Mouse (Mus musculus) midbrain, embryonic 13.5 days (tissue): ENCODE data around the gene Pappa. TPM values are rescaled to one million over a fixed set of nuclear protein-coding genes. Genes with fewer than 3 reads are reported as not detected.
A peak's percentile ranks its signal among the peaks of the same experiment; 100 is the strongest.

Experiments used
- ATAC-seq: fragments of 200-750 bp; cut with Nextera tagmentation; 2 replicates; pipeline ENCODE4 v1.8.0; 2017; ENCODE audit warnings: mild to moderate bottlenecking, moderate TSS enrichment, moderate library complexity
- H3K27ac ChIP-seq: fragments of 300-500 bp; sonication (generic); 2 replicates; pipeline ENCODE4 v1.5.1; 2015; ENCODE audit warnings: inconsistent platforms, mild to moderate bottlenecking, moderate library complexity
- H3K27me3 ChIP-seq: fragments of 300-500 bp; sonication (generic); 2 replicates; pipeline ENCODE4 v1.6.1; 2015; ENCODE audit warnings: mild to moderate bottlenecking, inconsistent platforms
- H3K36me3 ChIP-seq: fragments of 300-500 bp; sonication (generic); 2 replicates; pipeline ENCODE4 v1.6.1; 2015; ENCODE audit warnings: mild to moderate bottlenecking, inconsistent platforms
- H3K4me1 ChIP-seq: fragments of 300-500 bp; sonication (generic); replicated peaks from 2 replicates; pipeline ENCODE4 v1.6.1; 2015; ENCODE audit warnings: inconsistent platforms
- H3K4me2 ChIP-seq: fragments of 300-500 bp; sonication (generic); replicated peaks from 2 replicates; pipeline ENCODE4 v1.6.1; 2015; ENCODE audit warnings: moderate library complexity, mild to moderate bottlenecking, inconsistent platforms
- H3K4me3 ChIP-seq: fragments of 300-500 bp; sonication (generic); replicated peaks from 2 replicates; pipeline ENCODE4 v1.5.1; 2015; ENCODE audit warnings: mild to moderate bottlenecking, inconsistent platforms
- H3K9ac ChIP-seq: fragments of 300-500 bp; sonication (generic); replicated peaks from 2 replicates; pipeline ENCODE4 v1.6.1; 2015; ENCODE audit warnings: mild to moderate bottlenecking, inconsistent platforms
- H3K9me3 ChIP-seq: fragments of 300-500 bp; sonication (generic); 2 replicates; pipeline ENCODE4 v1.6.1; 2016; ENCODE audit warnings: mild to moderate bottlenecking, inconsistent platforms
- WGBS: fragments of 180-500 bp; shearing (Covaris S2); methylation state at CpG from one replicate; pipeline ENCODE4 v1.1.7; 2015; 5-methylcytosine and 5-hydroxymethylcytosine counted together
- polyA plus RNA-seq: library from polyadenylated mRNA; unstranded; fragments of >200 nt; fragmentation: Nextera tagmentation; extraction: Ambion mirVana; gene quantifications from 2 replicates; pipeline ENCODE4 v1.2.1, GENCODE M21; 2015

The Pappa gene
- polyA plus RNA-seq, 1 experiment from 2014 or later: 0.59 TPM

DNA sequence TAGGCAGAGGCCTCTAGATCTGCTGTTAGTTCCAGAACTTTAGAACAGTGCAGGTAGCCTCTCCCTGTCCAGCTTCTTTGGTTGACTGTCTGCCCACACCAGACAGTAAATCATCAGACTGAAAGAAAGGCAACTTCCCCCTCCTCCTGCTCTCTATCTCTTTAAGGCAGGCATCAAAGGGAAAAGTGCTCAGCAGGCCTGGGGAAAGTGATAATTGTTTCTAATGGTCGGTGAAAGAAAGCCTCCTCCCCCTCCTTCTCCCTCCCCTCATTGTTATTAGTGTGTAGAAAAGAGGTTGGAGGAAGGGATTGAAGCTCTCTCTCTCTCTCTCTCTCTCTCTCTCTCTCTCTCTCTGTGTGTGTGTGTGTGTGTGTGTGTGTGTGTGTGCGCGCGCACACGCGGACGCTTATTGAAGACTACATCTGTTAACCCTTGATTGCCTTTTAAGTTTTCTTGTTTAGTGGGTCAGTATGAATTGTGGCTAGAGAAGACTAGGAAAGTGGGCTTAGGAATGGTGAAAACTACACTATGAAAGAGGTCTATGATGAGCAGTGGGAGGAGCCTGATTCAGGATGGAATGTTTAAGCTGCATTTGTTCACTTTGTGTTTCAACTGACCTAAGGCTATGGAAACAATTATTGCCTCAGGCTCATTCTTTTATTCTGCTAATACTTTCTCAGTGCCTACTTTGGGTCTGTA, 156.2 kb downstream of the Pappa start:
- H3K9ac ChIP-seq: no peak overlapping the region
- peaks cover 25% of the 10 kb centered on the region for H3K4me1 ChIP-seq
- peaks cover 17% of the 10 kb centered on the region for H3K27me3 ChIP-seq
- H3K4me2 ChIP-seq: no peak overlapping the region
- WGBS: 0% methylated on average over 7 of the region's 7 CpGs
- no peaks in the 10 kb centered on the region for H3K9me3 ChIP-seq
- ATAC-seq: peak; percentile 69
- no peaks in the 10 kb centered on the region for H3K36me3 ChIP-seq
- no peak overlapping the region for H3K27ac ChIP-seq
- no peak overlapping the region for H3K4me3 ChIP-seq

- peaks cover 10% of the 10 kb centered on the region for H3K27me3 ChIP-seq
- H3K9me3 ChIP-seq: no peaks in the 10 kb centered on the region
- H3K9ac ChIP-seq: no peak overlapping the region
- no peak overlapping the region for H3K4me2 ChIP-seq
- H3K36me3 ChIP-seq: no peaks in the 10 kb centered on the region
- no peak overlapping the region for H3K27ac ChIP-seq
- no peak overlapping the region for H3K4me3 ChIP-seq
- peaks cover 25% of the 10 kb centered on the region for H3K4me1 ChIP-seq
- no peak for ATAC-seq
Measured at GRCm38 (mm10) chr4:65280888-65281287, 156.9 kb downstream of the Pappa start.

- no peak overlapping the region for H3K4me3 ChIP-seq
- ATAC-seq: no peak
- H3K27ac ChIP-seq: no peak overlapping the region
- no peak overlapping the region for H3K9ac ChIP-seq
- H3K9me3 ChIP-seq: no peaks in the 10 kb centered on the region
- no peak overlapping the region for H3K4me2 ChIP-seq
- peaks cover 5% of the 10 kb centered on the region for H3K27me3 ChIP-seq
- H3K36me3 ChIP-seq: no peaks in the 10 kb centered on the region
- WGBS: 88% methylated on average over 2 of the region's 2 CpGs
- H3K4me1 ChIP-seq: peaks cover 19% of the 10 kb centered on the region
Measured at GRCm38 (mm10) chr4:65283611-65284010, 159.6 kb downstream of the Pappa start.

DNA sequence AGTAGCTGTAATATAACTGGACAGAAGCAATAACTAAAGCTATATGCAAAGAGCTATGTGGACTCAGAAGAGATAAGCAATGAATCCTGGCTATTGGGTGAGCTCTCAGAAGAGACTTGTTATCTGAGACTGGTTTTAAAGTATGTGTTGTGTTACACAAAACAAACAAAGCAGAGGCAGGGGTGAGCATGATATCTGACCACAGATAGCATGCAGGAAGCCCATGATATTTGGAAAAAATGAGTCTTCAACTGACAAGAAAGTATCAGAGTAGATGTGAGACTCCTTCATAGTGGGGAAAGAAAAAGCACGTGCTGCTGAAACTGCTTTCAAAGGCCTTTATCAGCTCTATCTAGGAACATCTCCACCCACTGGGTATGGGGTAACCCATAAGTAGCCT, 161.2 kb downstream of the Pappa start:
- H3K36me3 ChIP-seq: no peaks in the 10 kb centered on the region
- no peak overlapping the region for H3K9ac ChIP-seq
- H3K27me3 ChIP-seq: peaks cover 9% of the 10 kb centered on the region
- WGBS: 83% methylated on average over 1 of the region's 1 CpGs
- no peak for ATAC-seq
- H3K4me2 ChIP-seq: no peak overlapping the region
- peaks cover 4% of the 10 kb centered on the region; the same call in 1 of the 2 replicates for H3K4me1 ChIP-seq
- no peak overlapping the region for H3K4me3 ChIP-seq
- no peak overlapping the region for H3K27ac ChIP-seq
- no peaks in the 10 kb centered on the region for H3K9me3 ChIP-seq

DNA sequence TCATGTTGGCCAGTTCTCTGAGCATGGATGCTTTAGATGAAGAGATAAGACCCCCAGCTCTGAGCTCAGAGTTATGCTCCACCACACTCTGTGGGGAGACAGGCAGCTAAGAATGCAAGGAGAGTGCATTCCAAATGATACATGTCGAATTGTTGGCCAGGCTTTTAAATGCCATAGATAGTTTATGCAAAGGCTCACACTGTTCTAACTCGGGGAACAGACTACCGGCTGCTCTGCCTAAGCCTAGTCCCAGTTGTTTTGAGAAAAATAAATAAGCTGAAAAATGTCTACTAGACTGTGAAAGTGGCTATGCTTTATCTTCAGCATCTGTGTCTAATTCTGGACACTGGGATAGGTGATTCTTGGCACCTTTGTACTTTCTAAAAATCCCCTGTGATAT, 165.3 kb downstream of the Pappa start:
- H3K27ac ChIP-seq: no peak overlapping the region
- H3K9ac ChIP-seq: no peak overlapping the region
- no peaks in the 10 kb centered on the region for H3K36me3 ChIP-seq
- H3K27me3 ChIP-seq: peaks cover 35% of the 10 kb centered on the region
- H3K4me2 ChIP-seq: no peak overlapping the region
- H3K4me1 ChIP-seq: no peaks in the 10 kb centered on the region
- 57% methylated on average over 3 of the region's 3 CpGs for whole genome bisulfite sequencing
- no peak overlapping the region for H3K4me3 ChIP-seq
- no peaks in the 10 kb centered on the region for H3K9me3 ChIP-seq
- ATAC-seq: no peak

- H3K27ac ChIP-seq: no peak overlapping the region
- H3K9ac ChIP-seq: no peak overlapping the region
- peaks cover 51% of the 10 kb centered on the region for H3K27me3 ChIP-seq
- ATAC-seq: no peak
- H3K4me3 ChIP-seq: no peak overlapping the region
- no peaks in the 10 kb centered on the region for H3K36me3 ChIP-seq
- WGBS: 60% methylated on average over 1 of the region's 1 CpGs
- H3K4me1 ChIP-seq: peaks cover 28% of the 10 kb centered on the region
- H3K9me3 ChIP-seq: no peaks in the 10 kb centered on the region
- no peak overlapping the region for H3K4me2 ChIP-seq
Measured at GRCm38 (mm10) chr4:65295741-65296140, 171.8 kb downstream of the Pappa start.

DNA sequence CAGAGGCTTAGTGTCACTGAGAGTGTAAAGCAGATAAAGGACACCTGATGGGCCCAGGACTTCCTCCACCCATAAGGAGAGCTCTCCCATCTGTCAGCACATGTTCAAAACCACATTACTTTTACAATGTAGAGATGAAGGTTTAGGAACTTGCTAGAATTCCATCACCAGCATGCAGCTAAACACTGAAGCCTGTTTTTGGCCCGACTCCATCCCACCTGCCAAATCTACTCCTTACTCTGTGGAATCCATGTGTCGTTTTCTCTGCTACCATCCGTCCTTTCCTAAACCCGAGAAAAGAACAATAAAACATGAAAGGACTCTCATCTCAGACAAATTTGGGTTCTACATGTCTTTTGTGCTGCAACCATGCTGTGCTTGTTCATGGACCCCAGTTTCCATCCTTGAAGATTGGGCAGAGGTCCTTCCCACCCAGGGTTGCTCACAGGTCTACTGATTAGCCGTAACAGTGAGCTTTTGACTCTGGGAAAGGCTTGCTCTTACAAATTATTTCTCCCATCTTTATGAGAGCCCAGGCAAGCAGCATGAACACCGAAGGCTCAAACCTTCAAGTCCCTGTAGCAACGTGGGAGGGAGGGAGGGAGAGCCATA, 172.5 kb downstream of the Pappa start:
- no peak overlapping the region for H3K9ac ChIP-seq
- no peak overlapping the region for H3K4me2 ChIP-seq
- H3K36me3 ChIP-seq: no peaks in the 10 kb centered on the region
- H3K4me1 ChIP-seq: peaks cover 28% of the 10 kb centered on the region
- no peak overlapping the region for H3K27ac ChIP-seq
- no peak overlapping the region for H3K4me3 ChIP-seq
- no peaks in the 10 kb centered on the region for H3K9me3 ChIP-seq
- WGBS: 12% methylated on average over 7 of the region's 7 CpGs
- ATAC-seq: 0 out of 2 replicates have a peak, but pooled peaks have one; percentile 7
- peaks cover 50% of the 10 kb centered on the region for H3K27me3 ChIP-seq

GRCm38 (mm10) chr4:65296968-65297499, 173.1 kb downstream of the Pappa start:
- Histone ChIP-seq H3K27ac (no peak overlapping the region), H3K9me3 (no peaks in the 10 kb centered on the region), H3K9ac (no peak overlapping the region), H3K36me3 (no peaks in the 10 kb centered on the region), H3K4me2 (peak overlapping the region; percentile 19; the same call in 1 of the 2 replicates), H3K4me3 (no peak overlapping the region), H3K27me3 (peaks cover 54% of the 10 kb centered on the region), H3K4me1 (peaks cover 28% of the 10 kb centered on the region)
- peak; percentile 97 for ATAC-seq
- WGBS: 12% methylated on average over 13 of the region's 13 CpGs

DNA sequence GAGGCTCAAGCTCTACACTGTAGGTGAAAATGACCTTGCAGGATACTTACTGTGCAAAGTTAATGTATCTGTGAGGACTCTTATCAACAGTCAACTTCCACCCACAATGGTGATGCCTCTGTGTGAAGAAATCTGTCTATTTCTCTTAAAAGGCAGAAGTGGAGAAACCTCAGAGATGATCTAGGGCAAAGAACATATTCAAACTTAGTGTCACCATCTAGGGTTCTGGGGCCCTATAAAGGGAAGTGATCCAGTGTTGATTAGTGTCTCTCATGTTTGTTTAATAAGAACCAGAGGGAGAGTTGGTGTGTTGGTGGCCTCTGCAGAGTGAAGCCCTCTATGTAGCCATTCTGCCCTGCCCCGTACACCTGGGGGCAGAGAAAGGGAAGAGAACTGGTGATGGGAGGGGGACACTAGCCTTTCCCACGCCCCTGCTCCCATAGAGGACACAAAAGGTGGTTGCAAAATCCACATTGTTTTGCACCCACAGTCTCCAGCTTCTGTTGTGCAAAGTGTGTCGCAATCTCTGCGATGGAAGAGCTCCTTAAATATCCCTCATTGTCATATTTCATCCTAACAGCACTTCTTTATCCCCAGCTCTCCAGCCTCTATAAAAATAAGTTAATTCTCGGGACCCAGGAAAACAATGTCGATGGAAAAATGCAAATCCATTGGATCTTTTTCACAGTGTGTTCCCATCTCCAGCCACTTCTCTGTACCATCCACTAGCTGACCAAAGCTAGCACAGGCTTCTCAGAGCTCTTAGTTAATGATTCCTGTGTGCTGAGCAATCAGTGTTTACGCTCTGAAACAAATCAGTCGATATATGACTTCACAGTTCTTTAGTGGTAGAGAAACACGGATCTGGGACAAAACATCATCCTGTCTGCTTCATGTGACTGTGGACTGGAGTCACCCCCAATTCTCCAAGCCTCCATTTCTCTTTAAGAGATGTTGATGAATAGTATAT, 174.5 kb downstream of the Pappa start:
- peaks cover 28% of the 10 kb centered on the region for H3K4me1 ChIP-seq
- H3K4me2 ChIP-seq: no peak overlapping the region
- no peak for ATAC-seq
- H3K9me3 ChIP-seq: no peaks in the 10 kb centered on the region
- peaks cover 42% of the 10 kb centered on the region for H3K27me3 ChIP-seq
- no peak overlapping the region for H3K27ac ChIP-seq
- no peaks in the 10 kb centered on the region for H3K36me3 ChIP-seq
- H3K9ac ChIP-seq: no peak overlapping the region
- no peak overlapping the region for H3K4me3 ChIP-seq
- WGBS: 67% methylated on average over 9 of the region's 9 CpGs

GRCm38 (mm10) chr4:65299365-65299764, 175.4 kb downstream of the Pappa start:
- H3K27me3 ChIP-seq: peaks cover 34% of the 10 kb centered on the region
- H3K9me3 ChIP-seq: no peaks in the 10 kb centered on the region
- H3K4me3 ChIP-seq: no peak overlapping the region
- ATAC-seq: no peak
- H3K4me1 ChIP-seq: peaks cover 28% of the 10 kb centered on the region
- no peak overlapping the region for H3K4me2 ChIP-seq
- no peak overlapping the region for H3K9ac ChIP-seq
- no peak overlapping the region for H3K27ac ChIP-seq
- no peaks in the 10 kb centered on the region for H3K36me3 ChIP-seq
- WGBS: 56% methylated on average over 1 of the region's 1 CpGs

GRCm38 (mm10) chr4:65300431-65300830, 176.5 kb downstream of the Pappa start:
- Histone ChIP-seq H3K27me3 (peaks cover 23% of the 10 kb centered on the region), H3K4me2 (no peak overlapping the region), H3K4me3 (no peak overlapping the region), H3K36me3 (no peaks in the 10 kb centered on the region), H3K9me3 (no peaks in the 10 kb centered on the region), H3K4me1 (peaks cover 28% of the 10 kb centered on the region), H3K27ac (no peak overlapping the region), H3K9ac (no peak overlapping the region)
- 83% methylated on average over 3 of the region's 3 CpGs for WGBS
- no peak for ATAC-seq

DNA sequence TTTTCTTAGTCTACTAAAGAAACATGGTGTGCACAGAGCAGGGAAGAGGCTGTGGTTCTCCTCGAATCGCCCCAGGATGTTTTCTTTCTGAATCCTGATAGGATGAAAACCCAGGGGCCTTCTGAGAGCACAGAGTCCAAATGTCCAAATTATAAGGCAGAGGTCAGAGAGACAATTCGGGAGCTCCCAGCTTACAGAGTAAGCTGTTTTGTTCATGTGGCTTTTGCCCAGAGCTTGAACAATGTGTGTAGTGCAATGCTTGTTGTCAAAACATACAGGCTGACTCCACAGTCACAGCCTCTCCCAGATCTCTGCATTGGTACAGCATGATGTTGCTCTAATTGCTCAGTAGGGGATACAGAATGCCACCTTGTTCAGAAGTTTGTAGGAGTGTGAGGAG, 178.7 kb downstream of the Pappa start:
- no peak for ATAC-seq
- H3K4me1 ChIP-seq: 0 out of 2 replicates have a peak, but pooled peaks cover 13% of the 10 kb centered on the region
- no peaks in the 10 kb centered on the region for H3K9me3 ChIP-seq
- no peak overlapping the region for H3K27ac ChIP-seq
- no peak overlapping the region for H3K4me3 ChIP-seq
- H3K36me3 ChIP-seq: no peaks in the 10 kb centered on the region
- peaks cover 19% of the 10 kb centered on the region for H3K27me3 ChIP-seq
- WGBS: 61% methylated on average over 3 of the region's 3 CpGs
- H3K9ac ChIP-seq: no peak overlapping the region
- H3K4me2 ChIP-seq: no peak overlapping the region
